Mouse (Mus musculus): Measurements from ENCODE around the gene Gm8909. TPM values are rescaled to one million over a fixed set of nuclear protein-coding genes. Genes with fewer than 3 reads are reported as not detected.
"Not testable (repeated sequence)": the region's sequence is repeated elsewhere in the genome, so short reads cannot be mapped to it uniquely, and the experiment has no call there.

Gm8909 gene
- polyA plus RNA-seq, 1 experiment = not detected

DNA sequence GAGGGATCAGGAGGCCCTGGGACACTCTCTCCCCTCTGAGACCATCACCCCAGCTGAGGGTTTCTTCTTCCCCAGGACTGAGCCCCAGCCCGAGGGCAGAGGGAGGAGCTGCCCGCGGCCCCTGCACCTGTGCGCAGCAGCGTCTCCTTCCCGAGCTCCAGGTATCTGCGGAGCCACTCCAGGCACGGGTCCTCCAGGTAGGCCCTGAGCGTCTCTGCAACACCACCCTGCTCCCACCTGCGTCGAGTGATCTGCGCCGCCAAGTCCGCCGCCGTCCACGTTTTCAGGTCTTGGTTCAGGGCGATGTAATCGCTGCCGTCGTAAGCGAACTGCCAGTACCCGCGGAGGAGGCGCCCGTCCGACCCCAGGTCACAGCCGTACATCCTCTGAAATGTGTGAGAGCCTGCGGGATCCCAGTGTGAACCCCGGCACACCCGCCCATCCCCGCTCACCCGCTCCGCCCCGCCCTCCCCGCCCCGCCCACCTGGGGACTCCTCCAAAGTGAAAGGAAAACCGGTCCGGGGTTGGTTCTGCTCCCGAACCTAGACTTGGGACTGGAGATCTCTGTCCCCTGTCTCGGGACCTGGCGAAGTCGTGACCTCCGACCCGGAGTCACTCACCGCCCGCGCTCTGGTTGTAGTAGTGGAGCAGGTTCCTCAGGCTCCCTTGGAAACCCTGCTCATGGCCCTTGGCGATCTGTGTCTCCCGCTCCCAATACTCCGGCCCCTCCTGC is 865 bp downstream of the Gm8909 start:
- Histone ChIP-seq H3K27ac (ENCODE audit: insufficient read depth, low read length) (no peak overlapping the region), H3K4me3 (ENCODE audit: insufficient read depth, low read length) (peak overlapping the region; percentile 21; the same call in 1 of the 2 replicates)
- TF ChIP-seq POLR2A (IDR thresholded peaks at IDR 0.05; ENCODE audit: extremely low read depth, insufficient read depth, low read length) = no peak
- no peak for TF ChIP-seq CTCF (IDR thresholded peaks at IDR 0.05; ENCODE audit: extremely low read depth, insufficient read depth, low read length)

GRCm38 (mm10) chr17:36166901-36167300 is 1.4 kb downstream of the Gm8909 start:
- H3K4me1 ChIP-seq (ENCODE audit: control insufficient read depth, insufficient read depth, low read length); H3K4me3 ChIP-seq (ENCODE audit: insufficient read depth, low read length); H3K27ac ChIP-seq (ENCODE audit: insufficient read depth, low read length): not testable (repeated sequence)

More for the DNA sequence above, 865 bp downstream of the Gm8909 start:
- no peaks in the 10 kb centered on the region for H3K4me1 ChIP-seq (ENCODE audit: control insufficient read depth, insufficient read depth, low read length)

- TF ChIP-seq CTCF (IDR thresholded peaks at IDR 0.05; ENCODE audit: extremely low read depth, insufficient read depth, low read length) (no peak), POLR2A (IDR thresholded peaks at IDR 0.05; ENCODE audit: extremely low read depth, insufficient read depth, low read length) (no peak)
- no peak overlapping the region for H3K27ac ChIP-seq (ENCODE audit: insufficient read depth, low read length)
- H3K4me3 ChIP-seq (ENCODE audit: insufficient read depth, low read length) = no peak overlapping the region
Observed at GRCm38 (mm10) chr17:36161129-36162051, 6.9 kb downstream of the Gm8909 start.

DNA sequence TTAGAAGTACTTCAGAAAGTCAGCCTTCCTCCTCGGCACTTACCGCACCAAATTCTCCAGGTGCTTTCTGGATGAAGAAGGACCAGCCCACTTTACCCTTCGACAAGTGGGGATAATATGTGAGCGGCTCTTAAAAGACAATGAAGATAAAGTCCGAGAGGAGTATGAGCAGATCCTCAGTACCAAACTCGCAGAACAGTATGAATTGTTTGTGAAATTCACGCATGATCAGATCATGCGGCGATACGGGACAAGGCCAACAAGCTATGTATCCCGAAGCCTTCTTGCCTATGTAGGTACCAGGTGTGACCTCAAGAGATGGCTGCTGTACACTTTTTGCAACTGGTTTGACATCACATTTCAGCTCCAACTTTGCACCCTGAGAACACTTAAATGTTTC is 10.1 kb downstream of the Gm8909 start:
- not testable (repeated sequence) for H3K4me1 ChIP-seq (ENCODE audit: control insufficient read depth, insufficient read depth, low read length); H3K4me3 ChIP-seq (ENCODE audit: insufficient read depth, low read length); H3K27ac ChIP-seq (ENCODE audit: insufficient read depth, low read length)

More at GRCm38 (mm10) chr17:36161129-36162051, 6.9 kb downstream of the Gm8909 start:
- H3K4me1 ChIP-seq (ENCODE audit: control insufficient read depth, insufficient read depth, low read length) = no peaks in the 10 kb centered on the region

DNA sequence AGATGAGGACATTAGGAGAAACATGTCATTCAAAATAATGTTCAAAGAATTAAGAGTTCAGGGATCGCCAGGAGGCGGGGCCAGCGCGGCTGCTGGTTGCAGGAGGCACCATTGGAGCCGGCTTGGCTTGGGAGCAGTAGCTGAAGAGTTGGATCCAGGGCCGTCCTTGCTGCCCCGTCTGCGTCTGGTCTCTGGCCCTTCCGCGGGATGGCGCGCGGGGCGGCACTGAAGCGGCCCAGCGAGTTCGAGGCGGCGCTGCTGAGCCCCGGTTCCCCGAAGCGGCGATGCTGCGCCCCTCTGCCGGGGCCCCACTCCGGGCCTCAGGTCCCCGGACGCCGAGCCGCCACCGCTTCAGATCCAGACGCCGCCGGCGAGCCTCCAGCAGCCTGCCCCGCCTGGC is 10.6 kb downstream of the Gm8909 start:
- H3K4me1 ChIP-seq (ENCODE audit: control insufficient read depth, insufficient read depth, low read length); H3K27ac ChIP-seq (ENCODE audit: insufficient read depth, low read length); H3K4me3 ChIP-seq (ENCODE audit: insufficient read depth, low read length): not testable (repeated sequence)

DNA sequence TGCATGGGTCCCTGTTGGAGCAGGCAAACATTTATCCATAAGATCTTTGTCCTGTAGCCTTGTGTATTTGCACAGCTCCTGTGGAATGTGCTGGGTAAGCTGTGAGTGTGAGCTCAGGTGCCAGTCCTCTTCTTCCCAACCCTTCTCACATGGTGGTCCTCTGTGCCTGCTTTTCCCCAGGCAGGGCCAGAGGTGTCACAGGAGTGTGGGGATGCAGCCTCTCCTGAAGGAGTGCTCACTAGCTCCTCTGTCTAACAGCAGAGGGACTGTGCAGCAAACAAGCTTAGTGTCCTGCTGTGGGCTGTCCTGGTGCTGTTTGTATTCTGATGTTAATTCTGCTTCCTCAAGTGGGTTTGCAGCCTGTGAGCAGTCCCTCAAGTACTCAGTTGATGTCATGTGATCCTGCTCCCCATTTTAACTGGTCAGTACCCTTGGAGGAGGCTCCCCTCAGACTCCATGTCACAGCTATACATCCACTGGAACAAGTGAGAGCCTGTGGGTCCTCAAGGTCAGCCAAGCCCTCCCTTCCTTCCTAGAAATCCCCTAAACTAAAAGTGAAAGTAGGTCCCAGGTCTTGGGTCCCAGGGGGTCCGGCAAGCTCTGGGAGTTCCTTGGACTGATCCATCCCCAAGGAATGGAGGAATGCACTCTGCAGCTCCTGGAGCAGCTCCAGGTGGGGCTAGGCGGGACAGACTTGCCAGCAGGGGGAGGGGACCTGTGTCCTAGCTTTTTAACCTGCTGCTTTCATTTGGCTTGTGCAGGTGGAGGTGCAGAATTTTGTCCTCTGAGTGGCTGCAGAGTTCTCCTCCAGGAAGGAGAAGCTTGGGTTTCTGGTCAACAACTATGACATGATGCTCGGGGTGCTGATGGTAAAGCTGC is 13.8 kb downstream of the Gm8909 start:
- TF ChIP-seq POLR2A (IDR thresholded peaks at IDR 0.05; ENCODE audit: extremely low read depth, insufficient read depth, low read length) (no peak), CTCF (IDR thresholded peaks at IDR 0.05; ENCODE audit: extremely low read depth, insufficient read depth, low read length) (no peak)
- Histone ChIP-seq H3K27ac (ENCODE audit: insufficient read depth, low read length) (no peak overlapping the region), H3K4me3 (ENCODE audit: insufficient read depth, low read length) (no peak overlapping the region), H3K4me1 (ENCODE audit: control insufficient read depth, insufficient read depth, low read length) (no peaks in the 10 kb centered on the region)

- not testable (repeated sequence) for H3K27ac ChIP-seq (ENCODE audit: insufficient read depth, low read length); H3K4me1 ChIP-seq (ENCODE audit: control insufficient read depth, insufficient read depth, low read length); H3K4me3 ChIP-seq (ENCODE audit: insufficient read depth, low read length)
Observed at GRCm38 (mm10) chr17:36151200-36151599, 17.1 kb downstream of the Gm8909 start.

DNA sequence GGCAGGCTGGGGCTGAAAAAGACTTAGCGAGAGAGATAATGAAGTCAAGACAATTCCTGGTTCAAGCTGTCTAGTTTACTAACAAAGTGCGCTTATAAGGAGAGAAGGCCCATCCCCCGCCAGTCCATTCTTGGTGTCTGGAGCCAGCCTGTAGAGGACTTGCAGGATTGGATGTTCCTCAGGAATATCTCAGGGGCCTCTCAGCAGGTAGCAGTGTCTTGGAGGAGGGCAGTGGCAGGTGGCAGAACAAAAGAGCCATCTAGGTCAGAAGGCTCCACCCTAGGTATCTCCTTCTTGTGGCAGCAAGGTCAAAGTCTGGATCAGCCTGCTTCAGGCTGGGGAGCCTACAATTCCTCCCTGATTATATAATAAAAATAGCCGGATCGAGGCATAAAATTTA is 19.9 kb downstream of the Gm8909 start:
- not testable (repeated sequence) for H3K27ac ChIP-seq (ENCODE audit: insufficient read depth, low read length); H3K4me1 ChIP-seq (ENCODE audit: control insufficient read depth, insufficient read depth, low read length); H3K4me3 ChIP-seq (ENCODE audit: insufficient read depth, low read length)

GRCm38 (mm10) chr17:36146937-36147336 is 21.4 kb downstream of the Gm8909 start:
- not testable (repeated sequence) for H3K27ac ChIP-seq (ENCODE audit: insufficient read depth, low read length); H3K4me1 ChIP-seq (ENCODE audit: control insufficient read depth, insufficient read depth, low read length); H3K4me3 ChIP-seq (ENCODE audit: insufficient read depth, low read length)

DNA sequence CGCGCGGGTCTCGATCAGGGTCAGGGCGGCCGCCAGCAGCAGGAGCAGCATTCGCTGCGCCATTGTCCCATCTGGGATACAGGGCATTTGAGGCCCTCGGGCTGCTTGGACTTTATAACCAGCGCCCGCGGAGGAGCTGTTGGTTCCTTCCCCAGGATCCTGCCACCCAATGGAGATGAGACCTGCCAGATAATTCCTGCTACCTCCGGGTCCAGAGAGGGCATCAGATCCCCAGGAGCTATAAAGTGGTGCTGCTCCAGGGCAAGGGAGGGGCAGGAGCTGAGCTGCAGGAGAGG is 22.5 kb downstream of the Gm8909 start:
- not testable (repeated sequence) for H3K27ac ChIP-seq (ENCODE audit: insufficient read depth, low read length); H3K4me3 ChIP-seq (ENCODE audit: insufficient read depth, low read length); H3K4me1 ChIP-seq (ENCODE audit: control insufficient read depth, insufficient read depth, low read length)
